Mouse (Mus musculus): ENCODE results near the gene Adamts8. TPM values are rescaled to one million over a fixed set of nuclear protein-coding genes. Genes with fewer than 3 reads are reported as not detected.

Adamts8 gene
- total and polyA plus RNA-seq, 3 experiments = not detected

GRCm38 (mm10) chr9:30906426-30906825 lies 35.9 kb upstream of the Adamts8 start:
- TF ChIP-seq MAFK (IDR thresholded peaks at IDR 0.05; ENCODE audit: borderline replicate concordance, low read depth, low read length) (no peak), ZKSCAN1 (IDR thresholded peaks at IDR 0.05; ENCODE audit: low read depth, low read length) (no peak), USF1 (IDR thresholded peaks at IDR 0.05; ENCODE audit: low read depth, low read length) (no peak), CHD2 (IDR thresholded peaks at IDR 0.05; ENCODE audit: low read length) (no peak)
- Histone ChIP-seq H3K79me2 (ENCODE audit: control insufficient read depth, insufficient read depth, low read length, poor library complexity) (no peaks in the 10 kb centered on the region), H3K4me1 (ENCODE audit: control insufficient read depth in 1 of 2, insufficient read depth in 2 of 2, low read length in 2 of 2) (no peaks in the 10 kb centered on the region), H3K27ac (ENCODE audit: control insufficient read depth, low read depth, low read length) (no peak overlapping the region), H3K9me3 (replicated peaks; ENCODE audit: insufficient read depth, low read length) (no peaks in the 10 kb centered on the region), H3K9ac (ENCODE audit: control insufficient read depth, low read depth, low read length, poor library complexity, severe bottlenecking) (no peak overlapping the region), H3K27me3 (ENCODE audit: control insufficient read depth in 1 of 2, insufficient read depth in 2 of 2, low read length in 2 of 2) (no peaks in the 10 kb centered on the region), H3K36me3 (ENCODE audit: control insufficient read depth in 1 of 2, insufficient read depth in 2 of 2, low read length in 2 of 2) (no peaks in the 10 kb centered on the region), H3K4me3 (ENCODE audit: control insufficient read depth in 1 of 2, insufficient read depth in 1 of 2, low read depth in 2 of 2, low read length in 2 of 2) (no peak overlapping the region)
- DNase-seq (ENCODE audit: low read depth, low spot score) = no peak

DNA sequence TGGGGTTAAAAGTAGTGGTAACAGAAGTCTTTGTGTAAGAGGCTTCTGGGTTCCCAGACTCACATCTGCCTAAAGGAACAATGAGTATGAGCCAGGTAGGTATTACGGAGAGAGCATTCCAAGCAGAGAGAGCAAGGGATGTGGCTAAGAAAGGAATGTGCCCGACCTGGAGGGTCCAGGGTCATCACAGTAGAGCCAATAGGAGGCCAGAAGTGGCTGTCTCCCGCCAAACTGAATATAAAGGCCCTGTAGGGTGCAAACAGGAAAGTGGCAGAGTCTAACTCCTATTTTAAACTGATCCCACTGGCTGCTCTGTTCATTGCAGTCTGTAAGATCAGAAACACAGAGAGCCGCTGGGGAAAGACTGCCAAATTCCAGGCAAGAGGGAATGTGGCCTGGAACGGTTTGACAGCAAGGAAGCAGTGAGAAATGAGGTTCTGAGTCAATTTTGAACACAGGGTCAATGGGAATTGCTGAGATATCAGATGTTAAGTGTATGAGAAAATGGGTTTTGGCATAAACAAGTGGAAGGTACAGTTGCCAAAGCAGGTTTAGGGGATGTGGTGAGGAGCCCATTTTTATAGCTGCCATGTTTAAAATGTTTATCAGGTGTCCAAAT lies 34.6 kb upstream of the Adamts8 start:
- Histone ChIP-seq H3K4me3 (ENCODE audit: control insufficient read depth in 1 of 2, insufficient read depth in 1 of 2, low read depth in 2 of 2, low read length in 2 of 2) (no peak overlapping the region), H3K27ac (ENCODE audit: control insufficient read depth, low read depth, low read length) (no peak overlapping the region), H3K9me3 (replicated peaks; ENCODE audit: insufficient read depth, low read length) (no peaks in the 10 kb centered on the region), H3K4me1 (ENCODE audit: control insufficient read depth in 1 of 2, insufficient read depth in 2 of 2, low read length in 2 of 2) (no peaks in the 10 kb centered on the region), H3K9ac (ENCODE audit: control insufficient read depth, low read depth, low read length, poor library complexity, severe bottlenecking) (no peak overlapping the region), H3K79me2 (ENCODE audit: control insufficient read depth, insufficient read depth, low read length, poor library complexity) (no peaks in the 10 kb centered on the region), H3K36me3 (ENCODE audit: control insufficient read depth in 1 of 2, insufficient read depth in 2 of 2, low read length in 2 of 2) (no peaks in the 10 kb centered on the region), H3K27me3 (ENCODE audit: control insufficient read depth in 1 of 2, insufficient read depth in 2 of 2, low read length in 2 of 2) (no peaks in the 10 kb centered on the region)
- no peak for TF ChIP-seq EP300 (IDR thresholded peaks at IDR 0.05; ENCODE audit: low read depth in 1 of 2, low read length in 2 of 2)
- no peak for TF ChIP-seq CHD2 (IDR thresholded peaks at IDR 0.05; ENCODE audit: low read length)
- TF ChIP-seq POLR2AphosphoS2 (IDR thresholded peaks at IDR 0.05; ENCODE audit: low read length) = no peak
- no peak for TF ChIP-seq USF2 (IDR thresholded peaks at IDR 0.05; ENCODE audit: borderline replicate concordance in 1 of 2, insufficient read depth in 1 of 2, low read depth in 1 of 2, low read length in 2 of 2)
- no peak for TF ChIP-seq ZNF384 (IDR thresholded peaks at IDR 0.05; ENCODE audit: low read depth, low read length)
- no peak for TF ChIP-seq ZMIZ1 (IDR thresholded peaks at IDR 0.05; ENCODE audit: low read depth, low read length)
- no peak for TF ChIP-seq MYC (IDR thresholded peaks at IDR 0.05; ENCODE audit: low read depth, low read length)
- no peak for TF ChIP-seq TBP (IDR thresholded peaks at IDR 0.05; ENCODE audit: low read depth, low read length)
- DNase-seq (ENCODE audit: low read depth, low spot score) = no peak

GRCm38 (mm10) chr9:30908296-30908690 lies 34.1 kb upstream of the Adamts8 start:
- H3K4me1 ChIP-seq (ENCODE audit: control insufficient read depth in 1 of 2, insufficient read depth in 2 of 2, low read length in 2 of 2) = no peaks in the 10 kb centered on the region
- no peaks in the 10 kb centered on the region for H3K36me3 ChIP-seq (ENCODE audit: control insufficient read depth in 1 of 2, insufficient read depth in 2 of 2, low read length in 2 of 2)
- H3K79me2 ChIP-seq (ENCODE audit: control insufficient read depth, insufficient read depth, low read length, poor library complexity) = no peaks in the 10 kb centered on the region
- H3K27me3 ChIP-seq (ENCODE audit: control insufficient read depth in 1 of 2, insufficient read depth in 2 of 2, low read length in 2 of 2) = no peaks in the 10 kb centered on the region
- H3K9ac ChIP-seq (ENCODE audit: control insufficient read depth, low read depth, low read length, poor library complexity, severe bottlenecking) = no peak overlapping the region
- TF ChIP-seq MXI1 (IDR thresholded peaks at IDR 0.05; ENCODE audit: low read depth, low read length) (no peak), MYC (IDR thresholded peaks at IDR 0.05; ENCODE audit: low read depth, low read length) (no peak), CTCF (IDR thresholded peaks at IDR 0.05 in 2 of 3, conservative IDR thresholded peaks at IDR 0.05 in 1 of 3; ENCODE audit: control insufficient read depth in 1 of 3, insufficient read depth in 1 of 3, low read depth in 2 of 3, low read length in 3 of 3, poor library complexity in 1 of 3, severe bottlenecking in 1 of 3) (no peak), TBP (IDR thresholded peaks at IDR 0.05; ENCODE audit: low read depth, low read length) (no peak), E2F4 (IDR thresholded peaks at IDR 0.05; ENCODE audit: borderline replicate concordance, low read depth, low read length) (no peak), BHLHE40 (IDR thresholded peaks at IDR 0.05; ENCODE audit: borderline replicate concordance, low read depth, low read length) (no peak), MAX (IDR thresholded peaks at IDR 0.05; ENCODE audit: low read length) (no peak), RAD21 (IDR thresholded peaks at IDR 0.05; ENCODE audit: low read depth, low read length) (no peak), UBTF (IDR thresholded peaks at IDR 0.05; ENCODE audit: borderline replicate concordance, insufficient read depth, low read depth, low read length) (no peak), ETS1 (IDR thresholded peaks at IDR 0.05; ENCODE audit: low read depth, low read length) (no peak), JUND (IDR thresholded peaks at IDR 0.05; ENCODE audit: low read depth, low read length) (no peak), ZC3H11A (IDR thresholded peaks at IDR 0.05; ENCODE audit: low read depth, low read length) (no peak), NRF1 (IDR thresholded peaks at IDR 0.05; ENCODE audit: insufficient read depth, low read depth, low read length, poor library complexity, severe bottlenecking) (no peak), CHD1 (IDR thresholded peaks at IDR 0.05; ENCODE audit: low read depth, low read length) (no peak), TAL1 (IDR thresholded peaks at IDR 0.05; ENCODE audit: low read length) (no peak), MAFK (IDR thresholded peaks at IDR 0.05; ENCODE audit: borderline replicate concordance, low read depth, low read length) (no peak), SMC3 (IDR thresholded peaks at IDR 0.05; ENCODE audit: low read depth, low read length) (no peak)
- no peaks in the 10 kb centered on the region for H3K9me3 ChIP-seq (replicated peaks; ENCODE audit: insufficient read depth, low read length)
- no peak overlapping the region for H3K27ac ChIP-seq (ENCODE audit: control insufficient read depth, low read depth, low read length)
- DNase-seq (ENCODE audit: low read depth, low spot score) = no peak
- no peak overlapping the region for H3K4me3 ChIP-seq (ENCODE audit: control insufficient read depth in 1 of 2, insufficient read depth in 1 of 2, low read depth in 2 of 2, low read length in 2 of 2)
